Mouse (Mus musculus) lung, postnatal 10 days (tissue): ENCODE data around the gene Dcaf17.

ENCODE experiments used
- DNase-seq: peaks from one replicate; pipeline ENCODE4 v3.0.0; 2021

Dcaf17 gene

DNA sequence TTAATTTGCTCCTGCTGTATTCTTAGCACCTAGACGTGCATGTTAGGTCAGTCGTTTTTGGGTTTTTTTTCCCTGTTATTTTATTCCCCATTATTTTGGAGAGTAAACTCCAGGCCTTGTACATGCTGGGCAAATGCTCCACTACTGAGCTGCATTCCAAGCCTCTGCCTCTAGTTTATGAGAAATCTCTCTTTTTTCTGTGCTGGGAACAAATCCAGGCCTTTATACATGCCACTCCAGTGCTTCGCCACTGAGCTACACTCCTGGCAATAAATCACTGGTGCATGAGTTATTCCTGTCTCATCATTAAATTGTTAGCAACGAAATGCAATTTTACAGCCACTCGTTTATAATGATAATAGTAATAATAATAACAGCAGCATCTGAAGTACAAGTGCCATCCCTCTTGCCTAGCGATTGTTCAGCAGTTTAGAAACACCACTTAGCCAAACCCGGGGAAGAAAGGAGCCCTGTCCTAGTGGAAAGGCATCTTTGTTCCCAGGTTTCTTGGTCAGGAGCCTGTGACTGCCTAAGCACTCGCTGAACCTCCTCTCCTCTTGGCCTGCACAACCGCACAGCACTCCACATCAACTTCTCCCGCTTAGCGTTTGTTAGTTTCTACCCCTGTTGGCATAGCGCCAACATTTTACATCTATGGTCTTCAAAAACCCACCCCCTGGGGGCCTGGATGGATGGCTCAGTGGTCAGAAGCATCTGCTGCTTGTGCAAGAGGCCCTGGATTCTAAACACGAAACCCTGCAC, 67.3 kb downstream of the Dcaf17 start:
- DNase-seq, result no peak

DNA sequence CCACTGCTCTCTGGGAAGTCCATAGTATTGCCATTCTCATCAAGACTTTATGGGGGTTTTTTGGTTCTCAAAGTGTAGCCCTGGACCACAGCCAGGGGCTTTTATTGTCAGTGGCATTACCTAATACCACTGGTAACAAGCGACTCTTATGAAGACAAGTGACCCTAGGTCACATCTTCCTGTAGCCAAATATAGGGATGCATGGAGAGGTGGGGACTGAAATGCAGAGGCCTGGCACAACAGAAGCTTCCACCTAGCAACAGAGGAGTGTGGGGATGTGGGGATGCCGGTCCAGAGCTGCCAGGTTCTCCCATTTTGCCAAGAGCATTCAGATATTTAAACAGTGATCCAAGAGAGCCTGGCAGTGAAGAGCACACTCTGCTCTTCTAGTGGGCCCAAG, 68.5 kb downstream of the Dcaf17 start:
- no peak for DNase-seq

DNA sequence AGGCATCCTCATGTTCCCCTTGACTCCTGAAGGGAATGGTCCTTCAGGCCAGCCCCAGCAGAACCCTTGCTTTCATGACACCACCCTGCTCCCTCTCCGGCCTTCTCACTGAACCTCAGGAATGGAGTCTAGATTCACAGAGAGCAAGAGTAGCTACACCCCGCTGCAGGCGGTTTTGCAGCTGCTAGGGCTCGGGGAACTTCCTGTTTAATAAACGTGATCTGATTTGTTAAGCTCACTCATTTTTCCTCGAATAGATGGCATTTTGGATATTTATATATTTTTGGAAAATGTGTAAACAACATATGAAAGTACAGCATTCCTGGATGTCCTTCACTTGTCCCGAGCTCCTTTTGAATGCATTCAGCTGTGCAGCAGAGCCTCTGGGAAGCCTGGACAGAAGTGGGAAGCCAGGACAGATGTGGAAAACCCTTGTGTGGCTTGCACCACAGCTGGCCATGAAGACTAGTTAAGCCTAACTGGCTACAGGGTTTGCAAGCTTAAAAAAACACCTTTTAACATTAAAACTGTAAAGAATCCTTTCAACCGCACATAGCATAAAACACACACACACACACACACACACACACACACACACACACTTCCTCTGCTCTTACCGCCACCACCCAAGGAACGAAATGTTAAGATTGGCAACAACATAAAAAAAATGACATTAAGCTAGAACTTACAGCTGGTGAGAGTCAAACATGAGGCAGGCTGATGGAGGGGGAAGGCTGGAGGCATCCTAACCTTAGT, 72.8 kb downstream of the Dcaf17 start:
- DNase-seq, result peak; percentile 41

DNA sequence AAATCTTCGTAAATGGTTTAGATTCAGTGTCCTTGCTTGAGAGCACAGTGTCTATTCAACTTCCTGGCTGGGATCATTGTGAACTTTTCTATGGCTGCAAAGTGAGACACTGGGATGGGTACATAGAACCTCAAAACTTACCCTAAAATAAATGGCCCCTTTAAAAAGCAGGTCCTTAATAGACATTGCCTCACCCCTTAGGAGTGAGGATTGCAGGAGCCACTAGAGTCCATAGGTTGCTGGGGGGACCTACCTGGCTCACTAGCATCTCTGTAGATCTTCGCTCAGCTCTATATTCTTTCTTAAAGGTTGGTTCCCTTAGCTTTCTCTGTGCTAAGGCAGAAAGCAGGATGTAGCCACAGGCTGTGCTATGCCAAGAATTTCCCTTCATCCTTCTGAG, 75.2 kb downstream of the Dcaf17 start:
- no peak for DNase-seq

DNA sequence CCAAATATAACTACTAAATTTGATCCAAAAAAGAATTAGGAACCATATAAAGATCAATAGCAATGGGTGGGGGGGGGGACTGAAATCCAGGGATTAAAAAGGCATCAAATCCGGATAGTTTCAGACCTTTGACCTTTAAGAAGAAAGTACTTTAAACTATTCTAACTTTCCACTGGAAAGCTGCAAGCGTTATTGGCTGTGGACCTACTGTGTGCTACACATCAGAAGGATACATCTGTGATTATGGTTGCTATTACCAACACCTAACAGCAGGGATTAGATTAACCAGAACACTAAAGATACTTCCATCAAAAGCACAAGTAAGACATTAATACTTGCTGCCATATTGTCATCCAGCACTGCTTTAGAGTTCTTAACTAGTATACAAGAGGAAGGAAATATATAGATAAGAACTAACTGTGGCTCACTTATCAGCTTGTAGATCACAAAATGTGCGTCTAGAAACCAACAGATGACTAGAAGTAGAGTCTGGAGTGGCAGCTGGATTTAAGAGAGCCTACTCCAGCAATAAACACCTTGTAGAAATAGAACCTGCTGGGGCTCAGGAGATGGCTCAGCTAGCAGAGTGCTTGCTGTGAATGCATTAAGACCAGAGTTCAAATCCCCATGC, 76.9 kb downstream of the Dcaf17 start:
- no peak for DNase-seq

DNA sequence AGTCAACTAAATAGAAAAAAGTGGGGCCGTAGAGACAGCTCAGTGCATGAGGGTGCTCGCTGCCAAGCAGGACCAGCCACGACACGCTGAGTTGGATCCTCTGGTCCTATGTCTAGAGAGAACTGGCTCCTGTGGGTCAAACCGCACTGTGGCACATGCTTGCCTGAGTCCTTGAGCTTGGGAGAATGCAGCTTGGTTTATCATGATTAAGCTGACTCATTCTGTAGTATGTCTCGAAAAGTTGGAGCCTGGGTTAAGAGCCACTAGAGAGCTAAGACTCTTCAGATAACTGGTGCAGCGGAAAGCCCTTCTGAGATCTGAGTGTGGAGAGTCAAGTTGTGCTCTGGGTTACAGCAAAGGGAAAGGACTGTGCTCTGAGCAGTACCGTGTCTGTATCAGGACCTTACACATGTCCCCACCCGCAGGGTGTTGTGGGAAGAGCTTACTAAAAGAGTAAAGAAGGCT, 78.9 kb downstream of the Dcaf17 start:
- peak; percentile 49 for DNase-seq

DNA sequence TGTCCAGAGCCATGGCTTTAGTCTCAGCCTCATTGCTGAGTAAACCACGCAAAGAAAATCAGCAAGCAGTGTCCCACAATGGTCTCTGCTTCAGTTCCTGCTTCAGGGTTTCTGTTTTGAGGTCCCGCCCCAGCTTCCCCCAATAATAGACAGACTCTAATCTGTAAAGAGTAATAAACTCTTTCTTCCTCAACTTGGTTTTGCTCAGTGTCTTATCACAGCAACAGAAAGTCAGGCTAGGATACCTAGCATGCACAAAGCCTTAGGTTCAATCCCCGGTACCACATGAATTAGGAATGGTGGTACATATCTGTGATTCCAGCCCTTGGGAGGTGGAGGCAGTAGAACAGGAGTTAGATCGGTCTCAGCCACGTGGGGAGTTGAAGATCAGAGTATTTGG, 79.7 kb downstream of the Dcaf17 start:
- no peak for DNase-seq

DNA sequence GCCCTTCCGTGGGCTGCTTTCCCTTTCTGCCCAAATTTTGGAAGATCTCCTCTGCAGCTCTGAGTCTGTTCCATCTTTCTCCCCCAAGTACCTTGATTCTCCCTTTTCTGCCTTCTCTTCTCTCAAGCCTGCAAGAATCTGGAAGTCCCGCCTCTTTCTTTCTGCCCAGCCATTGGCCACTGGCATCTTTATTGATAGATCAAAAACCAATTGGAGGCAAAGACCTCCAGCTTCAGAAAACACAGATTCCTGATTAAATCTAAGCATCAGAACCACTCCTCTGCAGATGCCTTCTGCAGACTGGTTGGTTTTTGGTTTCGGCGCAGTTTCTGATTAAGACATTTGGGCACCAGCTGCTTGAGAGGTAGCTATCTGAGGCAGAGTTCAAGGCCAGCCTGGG, 85.5 kb downstream of the Dcaf17 start:
- no peak for DNase-seq

DNA sequence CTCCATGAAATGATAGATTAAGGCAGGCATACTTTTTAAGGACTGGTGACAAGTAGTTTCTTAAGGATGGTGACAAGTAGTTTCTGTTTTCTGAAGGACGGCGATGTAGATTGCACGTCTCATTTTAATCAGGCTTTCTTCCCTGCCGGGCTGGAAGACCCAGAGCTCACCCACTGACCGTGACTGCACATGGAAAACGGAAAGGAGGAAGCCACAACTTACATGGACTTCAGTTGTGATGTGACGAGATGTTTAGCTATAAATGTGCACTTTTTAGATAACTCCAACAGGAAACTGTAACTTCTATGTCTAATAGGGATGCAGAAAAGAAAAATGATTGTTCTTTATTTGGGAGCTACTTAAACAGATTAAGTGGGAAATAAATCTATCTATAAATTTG, 87.3 kb downstream of the Dcaf17 start:
- no peak for DNase-seq

DNA sequence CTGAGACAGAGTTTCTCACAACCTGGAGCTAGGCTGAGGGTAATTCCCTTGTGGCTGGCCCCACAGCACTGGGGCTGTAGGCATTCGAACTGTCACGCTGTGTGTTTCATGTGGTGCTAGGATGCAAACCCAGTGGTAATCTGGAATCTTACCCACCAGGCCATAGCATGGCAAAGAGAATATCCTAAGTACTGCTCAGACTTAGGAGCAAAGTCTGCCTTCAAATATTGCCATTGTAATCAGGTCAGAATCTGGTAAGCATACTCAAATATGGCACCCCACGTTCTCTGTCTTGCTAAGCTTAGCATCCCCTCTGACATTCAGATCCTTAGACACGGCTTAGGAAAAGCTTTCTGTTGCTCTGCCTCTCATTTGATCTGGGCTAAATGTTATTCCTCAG, 90.7 kb downstream of the Dcaf17 start:
- no peak for DNase-seq

DNA sequence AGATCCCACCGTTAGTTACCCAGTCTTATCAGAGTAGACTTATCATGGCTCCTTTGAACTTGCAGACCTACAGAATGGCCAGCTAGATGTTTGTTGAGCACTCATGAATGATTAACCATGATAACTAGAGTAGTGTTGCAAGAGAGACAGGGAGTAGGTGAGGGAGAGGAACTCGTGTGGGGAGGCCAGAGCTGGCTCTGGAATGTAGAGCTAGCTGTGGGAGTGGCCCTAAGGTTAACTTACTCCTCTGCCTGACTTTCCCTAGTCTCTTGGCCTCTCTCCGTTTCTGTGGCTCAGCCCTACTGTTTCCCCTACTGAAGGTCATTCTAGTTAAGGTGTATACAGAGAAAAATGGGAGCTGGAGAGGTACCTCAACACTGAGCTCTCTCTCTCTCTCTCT, 91.1 kb downstream of the Dcaf17 start:
- peak; percentile 15 for DNase-seq

DNA sequence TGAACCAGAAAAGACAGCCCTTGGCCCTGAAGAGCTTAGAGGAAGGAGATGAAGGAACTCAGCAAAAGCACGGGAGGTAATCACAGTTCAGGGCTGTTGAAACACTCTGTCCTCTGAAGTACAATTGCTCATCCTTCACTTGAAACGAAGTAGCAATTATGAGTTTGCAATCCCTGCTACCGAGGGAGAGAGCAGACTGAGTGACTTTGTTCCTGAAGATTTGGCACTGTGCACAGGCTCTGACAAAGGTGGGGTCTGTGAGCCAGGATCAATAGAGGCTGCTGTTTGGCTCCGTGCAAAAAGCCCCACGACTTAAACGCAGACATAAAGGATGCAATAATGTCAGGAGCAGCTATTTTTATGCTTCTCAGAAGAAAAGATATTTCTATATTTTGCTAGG, 92.7 kb downstream of the Dcaf17 start:
- no peak for DNase-seq
